Mouse (Mus musculus) embryonic facial prominence, embryonic 14.5 days (tissue): ENCODE measurements around the gene Htr6. TPM values are rescaled to one million over a fixed set of nuclear protein-coding genes. Genes with fewer than 3 reads are reported as not detected.

Experiments used
- ATAC-seq: fragments of 200-750 bp; cut with Nextera tagmentation; 2 replicates; pipeline ENCODE4 v1.8.0; 2017; ENCODE audit warnings: low read depth, moderate number of reproducible peaks, moderate TSS enrichment
- DNase-seq: peaks from one replicate; pipeline ENCODE4 v3.0.0-alpha.2; 2015; ENCODE audit warnings: low spot score
- H3K27ac ChIP-seq: fragments of 300-500 bp; sonication (generic); replicated peaks from 2 replicates; pipeline ENCODE4 v1.5.1; 2014; ENCODE audit warnings: low read depth, mild to moderate bottlenecking, low read length, moderate library complexity
- H3K27me3 ChIP-seq: fragments of 300-500 bp; sonication (generic); replicated peaks from 2 replicates; pipeline ENCODE4 v1.6.1; 2014; ENCODE audit warnings: low read length; ENCODE audit not compliant: control insufficient read depth, insufficient read depth
- H3K36me3 ChIP-seq: fragments of 300-500 bp; sonication (generic); 2 replicates; pipeline ENCODE4 v1.6.1; 2014; ENCODE audit warnings: low read length, mixed read lengths; ENCODE audit not compliant: control insufficient read depth, insufficient read depth
- H3K4me1 ChIP-seq: fragments of 300-500 bp; sonication (generic); 2 replicates; pipeline ENCODE4 v1.6.1; 2014; ENCODE audit warnings: antibody characterized with exemption, low read length; ENCODE audit not compliant: control insufficient read depth, insufficient read depth
- H3K4me2 ChIP-seq: fragments of 300-500 bp; sonication (generic); 2 replicates; pipeline ENCODE4 v1.6.1; 2014; ENCODE audit warnings: low read depth, mild to moderate bottlenecking, low read length, moderate library complexity, mixed read lengths
- H3K4me3 ChIP-seq: fragments of 300-500 bp; sonication (generic); 2 replicates; pipeline ENCODE4 v1.5.1; 2014; ENCODE audit warnings: low read depth, mild to moderate bottlenecking, low read length
- H3K9ac ChIP-seq: fragments of 300-500 bp; sonication (generic); 2 replicates; pipeline ENCODE4 v1.6.1; 2014; ENCODE audit warnings: low read depth, mild to moderate bottlenecking, low read length, moderate library complexity, mixed read lengths
- H3K9me3 ChIP-seq: fragments of 300-500 bp; sonication (generic); 2 replicates; pipeline ENCODE4 v1.6.1; 2016; ENCODE audit warnings: low read length; ENCODE audit not compliant: control insufficient read depth
- WGBS: fragments of 180-500 bp; shearing (Covaris S2); extraction: QIAGEN DNeasy Blood & Tissue Kit; methylation state at CpG from one replicate; pipeline ENCODE4 v1.1.7; 2014; 5-methylcytosine and 5-hydroxymethylcytosine counted together
- polyA plus RNA-seq: library from polyadenylated mRNA; unstranded; fragments of >200 nt; fragmentation: Nextera tagmentation; extraction: Ambion mirVana; gene quantifications from 2 replicates; pipeline ENCODE4 v1.2.1, GENCODE M21; 2014

Gene Htr6
- polyA plus RNA-seq, 1 experiment from 2014 or later = not detected

- WGBS = 14% methylated on average over 2 of the region's 2 CpGs
- DNase-seq (no peak), ATAC-seq (no peak)
- Histone ChIP-seq H3K4me1 (no peaks in the 10 kb centered on the region), H3K36me3 (no peaks in the 10 kb centered on the region), H3K9me3 (no peaks in the 10 kb centered on the region), H3K27ac (no peak overlapping the region), H3K27me3 (no peaks in the 10 kb centered on the region), H3K9ac (no peak overlapping the region), H3K4me2 (no peak overlapping the region), H3K4me3 (no peak overlapping the region)
Observed at GRCm38 (mm10) chr4:139024379-139024778, 51.0 kb downstream of the Htr6 start.

DNA sequence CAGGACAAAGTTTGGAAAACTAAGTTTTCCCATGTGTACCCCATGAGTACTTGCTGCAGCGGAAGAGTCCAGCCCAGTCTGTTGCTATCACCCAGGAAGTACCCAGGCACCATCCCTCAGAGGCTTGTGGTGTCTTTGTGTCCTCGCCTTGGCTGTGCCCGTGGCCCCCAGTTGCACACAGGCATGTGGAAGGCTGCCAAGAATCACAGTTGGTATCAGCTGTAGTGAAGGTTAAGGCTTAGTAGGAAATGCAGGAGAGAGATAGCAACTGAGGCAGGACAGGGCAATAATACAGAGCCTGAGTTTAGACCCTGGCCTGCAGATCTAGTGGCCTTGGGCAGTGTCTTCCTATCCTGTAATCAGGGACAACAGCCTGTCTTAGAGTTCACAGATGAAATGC, 55.0 kb downstream of the Htr6 start:
- Histone ChIP-seq H3K4me3 (no peak overlapping the region), H3K4me1 (no peaks in the 10 kb centered on the region), H3K27ac (no peak overlapping the region), H3K4me2 (no peak overlapping the region), H3K27me3 (no peaks in the 10 kb centered on the region), H3K9ac (no peak overlapping the region), H3K36me3 (no peaks in the 10 kb centered on the region), H3K9me3 (no peaks in the 10 kb centered on the region)
- ATAC-seq = no peak
- no peak for DNase-seq
- WGBS = 74% methylated on average over 3 of the region's 3 CpGs

GRCm38 (mm10) chr4:139019413-139019812, 56.0 kb downstream of the Htr6 start:
- H3K4me1 ChIP-seq = no peaks in the 10 kb centered on the region
- no peaks in the 10 kb centered on the region for H3K9me3 ChIP-seq
- H3K9ac ChIP-seq = no peak overlapping the region; the same call in 1 of the 2 replicates
- ATAC-seq (no peak), DNase-seq (no peak)
- H3K27ac ChIP-seq = no peak overlapping the region
- no peak overlapping the region for H3K4me2 ChIP-seq
- no peak overlapping the region for H3K4me3 ChIP-seq
- H3K27me3 ChIP-seq = no peaks in the 10 kb centered on the region
- WGBS = 64% methylated on average over 13 of the region's 13 CpGs
- no peaks in the 10 kb centered on the region for H3K36me3 ChIP-seq

- H3K4me1 ChIP-seq = no peaks in the 10 kb centered on the region
- no peak for DNase-seq
- ATAC-seq = no peak
- H3K9ac ChIP-seq = no peak overlapping the region
- H3K4me3 ChIP-seq = no peak overlapping the region
- H3K36me3 ChIP-seq = no peaks in the 10 kb centered on the region
- WGBS = 48% methylated on average over 4 of the region's 4 CpGs
- H3K27me3 ChIP-seq = no peaks in the 10 kb centered on the region
- no peak overlapping the region for H3K4me2 ChIP-seq
- H3K9me3 ChIP-seq = no peaks in the 10 kb centered on the region
- no peak overlapping the region for H3K27ac ChIP-seq
Observed at GRCm38 (mm10) chr4:139018976-139019375, 56.4 kb downstream of the Htr6 start.

DNA sequence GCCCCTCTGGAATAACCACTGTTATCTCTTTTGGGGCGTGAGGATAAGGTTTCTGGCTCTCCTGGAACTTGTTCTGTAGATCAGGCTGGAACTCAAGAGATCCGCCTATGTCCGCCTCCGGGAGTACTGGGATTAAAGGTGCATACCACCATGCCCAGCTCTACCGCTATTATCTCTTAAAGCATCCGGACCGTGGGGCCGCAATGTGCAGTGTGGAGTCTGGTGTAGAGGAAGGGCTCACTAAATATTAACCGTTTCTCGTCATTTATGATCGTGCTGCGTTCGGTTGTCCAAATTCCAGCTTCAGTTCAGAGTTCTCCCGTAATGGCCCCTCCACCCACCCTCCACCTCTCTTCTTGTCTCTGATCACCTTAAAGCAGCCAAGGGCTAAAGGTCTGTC, 57.0 kb downstream of the Htr6 start:
- ATAC-seq (no peak), DNase-seq (no peak)
- H3K9me3 ChIP-seq = no peaks in the 10 kb centered on the region
- H3K27ac ChIP-seq = no peak overlapping the region
- no peak overlapping the region for H3K4me2 ChIP-seq
- H3K9ac ChIP-seq = no peak overlapping the region
- H3K36me3 ChIP-seq = no peaks in the 10 kb centered on the region
- WGBS = 82% methylated on average over 14 of the region's 14 CpGs
- no peak overlapping the region for H3K4me3 ChIP-seq
- no peaks in the 10 kb centered on the region for H3K27me3 ChIP-seq
- no peaks in the 10 kb centered on the region for H3K4me1 ChIP-seq

- no peaks in the 10 kb centered on the region for H3K36me3 ChIP-seq
- ATAC-seq (no peak), DNase-seq (no peak)
- H3K9me3 ChIP-seq = no peaks in the 10 kb centered on the region
- no peak overlapping the region for H3K4me3 ChIP-seq
- WGBS = 76% methylated on average over 6 of the region's 6 CpGs
- H3K4me1 ChIP-seq = no peaks in the 10 kb centered on the region
- H3K9ac ChIP-seq = no peak overlapping the region
- H3K4me2 ChIP-seq = no peak overlapping the region
- no peak overlapping the region for H3K27ac ChIP-seq
- no peaks in the 10 kb centered on the region for H3K27me3 ChIP-seq
Observed at GRCm38 (mm10) chr4:139014793-139015192, 60.6 kb downstream of the Htr6 start.

GRCm38 (mm10) chr4:139013281-139013680, 62.1 kb downstream of the Htr6 start:
- WGBS = 88% methylated on average over 11 of the region's 11 CpGs
- Histone ChIP-seq H3K9me3 (no peaks in the 10 kb centered on the region), H3K36me3 (no peaks in the 10 kb centered on the region), H3K27ac (no peak overlapping the region), H3K4me3 (no peak overlapping the region), H3K4me2 (no peak overlapping the region), H3K27me3 (no peaks in the 10 kb centered on the region), H3K9ac (no peak overlapping the region), H3K4me1 (no peaks in the 10 kb centered on the region)
- no peak for DNase-seq
- no peak for ATAC-seq

GRCm38 (mm10) chr4:139011201-139011702, 64.1 kb downstream of the Htr6 start:
- ATAC-seq = no peak
- Histone ChIP-seq H3K4me1 (no peaks in the 10 kb centered on the region), H3K4me3 (no peak overlapping the region), H3K9me3 (no peaks in the 10 kb centered on the region), H3K36me3 (no peaks in the 10 kb centered on the region), H3K27ac (no peak overlapping the region), H3K27me3 (no peaks in the 10 kb centered on the region), H3K9ac (no peak overlapping the region), H3K4me2 (no peak overlapping the region)
- no peak for DNase-seq
- 95% methylated on average over 13 of the region's 13 CpGs for WGBS
